Mouse (Mus musculus) heart, adult 2 months (tissue): ENCODE measurements around the gene Gm20547.

Experiments used
- CTCF ChIP-seq: fragments of 200-600 bp; IDR thresholded peaks from 2 replicates; pipeline ENCODE4 v1.8.1; 2022; ENCODE audit warnings: antibody characterized with exemption, mild to moderate bottlenecking, moderate library complexity
- POLR2A ChIP-seq: fragments of 200-500 bp; IDR thresholded peaks from 2 replicates; pipeline ENCODE4 v1.6.1; 2011; ENCODE audit warnings: mild to moderate bottlenecking, low read depth, low read length, control low read depth; ENCODE audit not compliant: insufficient read depth

DNA sequence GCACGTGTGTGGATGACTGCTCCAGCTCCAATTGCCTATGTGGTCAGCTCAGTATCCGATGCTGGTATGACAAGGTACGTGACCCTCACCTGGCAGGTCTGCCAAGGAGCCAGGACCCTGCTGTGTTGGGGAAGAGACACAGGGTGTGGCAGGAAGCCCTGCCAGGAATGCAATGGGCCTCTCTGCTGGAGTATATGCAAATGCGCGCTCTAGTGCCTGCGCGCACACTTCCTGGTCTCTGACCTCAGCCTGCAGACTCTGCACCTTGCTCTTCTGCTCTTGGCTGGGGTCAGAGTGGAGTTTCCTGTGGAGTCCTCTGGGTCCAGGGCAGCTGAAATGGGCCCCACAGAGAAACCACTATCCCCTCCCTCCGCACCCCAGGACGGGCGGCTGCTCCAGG is 29.1 kb upstream of the Gm20547 start:
- no peak for TF ChIP-seq POLR2A
- no peak for TF ChIP-seq CTCF
